Mouse (Mus musculus): Measurements from ENCODE around the gene Golga1.

GRCm38 (mm10) chr2:39016581-39016980, 48.8 kb downstream of the Golga1 start:
- TF ChIP-seq CTCF (IDR thresholded peaks at IDR 0.05; ENCODE audit: low read depth) (no peak), EP300 (IDR thresholded peaks at IDR 0.05; ENCODE audit: low read depth) (no peak)

Measured in heart, postnatal 0 days (tissue).